Mouse (Mus musculus): ENCODE measurements around the gene Isg20l2. TPM values are rescaled to one million over a fixed set of nuclear protein-coding genes. Genes with fewer than 3 reads are reported as not detected.

Isg20l2 gene
- polyA plus RNA-seq, 1 experiment from 2014 or later: 16.1 TPM

- H3K4me1 ChIP-seq (ENCODE audit: control insufficient read depth, insufficient read depth, low read length): peaks cover 29% of the 10 kb centered on the region
- under 1% methylated on average over 27 of the region's 27 CpGs for WGBS
- H3K27me3 ChIP-seq (ENCODE audit: control insufficient read depth, insufficient read depth, low read length): peaks cover 3% of the 10 kb centered on the region; the same call in 1 of the 2 replicates
- peak overlapping the region; percentile 94 for H3K4me3 ChIP-seq (ENCODE audit: low read depth, low read length)
- H3K9me3 ChIP-seq (ENCODE audit: control insufficient read depth, low read length): no peaks in the 10 kb centered on the region
- H3K27ac ChIP-seq (ENCODE audit: low read depth, low read length): peak overlapping the region; percentile 94
- no peak for ATAC-seq (ENCODE audit: low read depth)
- H3K9ac ChIP-seq (replicated peaks; ENCODE audit: low read depth, low read length): peak overlapping the region; percentile 74
- H3K36me3 ChIP-seq (ENCODE audit: control insufficient read depth, insufficient read depth, low read length): no peaks in the 10 kb centered on the region
- H3K4me2 ChIP-seq (ENCODE audit: low read depth, low read length): peak overlapping the region; percentile 95
Observed at GRCm38 (mm10) chr3:87906981-87907857, 22.9 kb upstream of the Isg20l2 start.

GRCm38 (mm10) chr3:87907906-87908305 is 22.2 kb upstream of the Isg20l2 start:
- Histone ChIP-seq H3K9ac (replicated peaks; ENCODE audit: low read depth, low read length) (peak overlapping the region; percentile 74), H3K9me3 (ENCODE audit: control insufficient read depth, low read length) (no peaks in the 10 kb centered on the region), H3K27me3 (ENCODE audit: control insufficient read depth, insufficient read depth, low read length) (peaks cover 3% of the 10 kb centered on the region; the same call in 1 of the 2 replicates), H3K27ac (ENCODE audit: low read depth, low read length) (no peak overlapping the region), H3K4me3 (ENCODE audit: low read depth, low read length) (peak overlapping the region; percentile 94), H3K4me1 (ENCODE audit: control insufficient read depth, insufficient read depth, low read length) (peaks cover 29% of the 10 kb centered on the region), H3K4me2 (ENCODE audit: low read depth, low read length) (peak overlapping the region; percentile 95), H3K36me3 (ENCODE audit: control insufficient read depth, insufficient read depth, low read length) (no peaks in the 10 kb centered on the region)
- 0% methylated on average over 1 of the region's 1 CpGs for WGBS
- ATAC-seq (ENCODE audit: low read depth): no peak

- Histone ChIP-seq H3K9ac (replicated peaks; ENCODE audit: low read depth, low read length) (no peak overlapping the region), H3K27ac (ENCODE audit: low read depth, low read length) (peak overlapping the region; percentile 67; the same call in 1 of the 2 replicates), H3K4me1 (ENCODE audit: control insufficient read depth, insufficient read depth, low read length) (peaks cover 29% of the 10 kb centered on the region), H3K27me3 (ENCODE audit: control insufficient read depth, insufficient read depth, low read length) (peaks cover 3% of the 10 kb centered on the region; the same call in 1 of the 2 replicates), H3K4me2 (ENCODE audit: low read depth, low read length) (no peak overlapping the region), H3K9me3 (ENCODE audit: control insufficient read depth, low read length) (no peaks in the 10 kb centered on the region), H3K4me3 (ENCODE audit: low read depth, low read length) (no peak overlapping the region), H3K36me3 (ENCODE audit: control insufficient read depth, insufficient read depth, low read length) (no peaks in the 10 kb centered on the region)
- WGBS: 89% methylated on average over 2 of the region's 2 CpGs
- ATAC-seq (ENCODE audit: low read depth): no peak
Observed at GRCm38 (mm10) chr3:87909381-87909780, 20.7 kb upstream of the Isg20l2 start.

DNA sequence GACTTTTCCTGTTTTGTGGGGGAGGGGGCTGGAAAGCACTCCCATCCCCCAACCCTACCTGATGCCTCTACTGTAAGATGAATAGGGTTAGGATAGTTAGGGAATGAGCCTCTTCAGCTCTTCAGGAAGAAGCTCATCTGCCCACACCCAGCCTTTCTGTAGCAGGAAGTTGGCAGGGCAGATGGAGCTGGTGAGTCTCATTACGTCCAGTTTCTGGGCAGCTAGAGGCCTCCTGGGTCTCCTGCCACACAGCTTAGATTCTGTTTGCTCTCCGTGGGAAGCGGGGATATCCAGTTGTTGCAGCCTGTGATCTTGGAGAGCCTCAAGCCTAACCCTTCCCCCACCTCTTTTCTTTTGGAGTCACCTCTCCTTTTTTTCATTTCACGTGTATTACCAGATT is 20.2 kb upstream of the Isg20l2 start:
- Histone ChIP-seq H3K9ac (replicated peaks; ENCODE audit: low read depth, low read length) (peak overlapping the region; percentile 32; the same call in 1 of the 2 replicates), H3K27ac (ENCODE audit: low read depth, low read length) (peak overlapping the region; percentile 67), H3K9me3 (ENCODE audit: control insufficient read depth, low read length) (no peaks in the 10 kb centered on the region), H3K27me3 (ENCODE audit: control insufficient read depth, insufficient read depth, low read length) (peaks cover 3% of the 10 kb centered on the region; the same call in 1 of the 2 replicates), H3K36me3 (ENCODE audit: control insufficient read depth, insufficient read depth, low read length) (no peaks in the 10 kb centered on the region), H3K4me1 (ENCODE audit: control insufficient read depth, insufficient read depth, low read length) (peaks cover 29% of the 10 kb centered on the region), H3K4me2 (ENCODE audit: low read depth, low read length) (peak overlapping the region; percentile 62), H3K4me3 (ENCODE audit: low read depth, low read length) (no peak overlapping the region; the same call in 1 of the 2 replicates)
- no peak for ATAC-seq (ENCODE audit: low read depth)
- WGBS: 5% methylated on average over 4 of the region's 4 CpGs

DNA sequence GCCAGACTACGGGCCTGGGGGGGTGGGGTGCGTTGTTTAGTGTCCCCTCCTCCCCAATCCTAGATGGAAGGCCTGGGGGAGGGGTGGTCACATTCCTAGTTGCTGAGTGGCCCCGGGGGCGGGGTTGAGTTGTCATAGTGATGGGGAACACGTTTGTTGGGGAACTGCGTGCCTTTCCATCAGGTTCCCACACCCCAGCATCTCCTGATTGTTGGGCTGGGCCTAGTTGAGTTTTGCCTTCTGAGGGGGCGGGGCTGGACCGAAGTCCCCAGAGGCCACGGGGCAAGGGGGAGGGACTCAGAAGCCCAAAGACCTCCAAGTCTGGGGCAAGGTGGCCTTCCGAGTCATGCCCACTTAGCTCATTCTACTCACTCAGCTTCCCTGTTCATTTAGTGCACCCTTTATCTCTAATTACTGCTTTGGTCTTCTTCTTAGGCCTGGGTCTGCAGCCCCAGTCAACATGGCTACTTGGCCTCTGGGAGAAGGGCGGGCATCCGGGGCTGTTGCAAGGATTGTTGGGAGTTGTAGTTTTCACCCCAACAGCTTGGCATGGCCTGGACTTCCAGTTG is 19.5 kb upstream of the Isg20l2 start:
- no peaks in the 10 kb centered on the region for H3K9me3 ChIP-seq (ENCODE audit: control insufficient read depth, low read length)
- peaks cover 29% of the 10 kb centered on the region for H3K4me1 ChIP-seq (ENCODE audit: control insufficient read depth, insufficient read depth, low read length)
- ATAC-seq (ENCODE audit: low read depth): peak; percentile 25; the same call in 1 of the 2 replicates
- H3K27ac ChIP-seq (ENCODE audit: low read depth, low read length): peak overlapping the region; percentile 67
- H3K4me2 ChIP-seq (ENCODE audit: low read depth, low read length): peak overlapping the region; percentile 62
- peak overlapping the region; percentile 32 for H3K9ac ChIP-seq (replicated peaks; ENCODE audit: low read depth, low read length)
- H3K36me3 ChIP-seq (ENCODE audit: control insufficient read depth, insufficient read depth, low read length): peaks cover 5% of the 10 kb centered on the region; the same call in 1 of the 2 replicates
- H3K4me3 ChIP-seq (ENCODE audit: low read depth, low read length): peak overlapping the region; percentile 27
- 5% methylated on average over 12 of the region's 12 CpGs for WGBS
- H3K27me3 ChIP-seq (ENCODE audit: control insufficient read depth, insufficient read depth, low read length): peaks cover 3% of the 10 kb centered on the region; the same call in 1 of the 2 replicates

DNA sequence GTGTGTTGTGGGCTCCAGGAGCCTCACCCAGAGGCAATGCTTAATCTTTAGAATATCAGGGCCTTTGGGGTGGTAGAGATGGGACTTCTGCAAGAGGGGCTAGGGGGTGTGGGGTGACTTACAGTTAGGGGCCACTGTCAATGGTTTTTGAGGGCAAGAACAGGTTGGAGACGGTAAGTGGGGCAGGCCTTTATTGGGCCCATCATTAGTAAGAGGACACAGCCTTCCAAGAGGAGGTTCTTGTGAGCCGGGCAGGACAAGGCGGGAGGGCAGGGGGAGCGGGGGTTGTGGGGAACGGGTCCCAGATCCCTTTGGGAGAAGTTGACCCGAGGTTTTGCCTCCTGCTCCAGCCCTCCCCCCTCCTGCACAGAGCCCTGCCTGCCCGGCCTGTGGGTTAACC is 16.6 kb upstream of the Isg20l2 start:
- Histone ChIP-seq H3K9me3 (ENCODE audit: control insufficient read depth, low read length) (no peaks in the 10 kb centered on the region), H3K27ac (ENCODE audit: low read depth, low read length) (no peak overlapping the region), H3K4me1 (ENCODE audit: control insufficient read depth, insufficient read depth, low read length) (peaks cover 15% of the 10 kb centered on the region), H3K36me3 (ENCODE audit: control insufficient read depth, insufficient read depth, low read length) (peaks cover 14% of the 10 kb centered on the region), H3K4me3 (ENCODE audit: low read depth, low read length) (no peak overlapping the region), H3K4me2 (ENCODE audit: low read depth, low read length) (no peak overlapping the region), H3K27me3 (ENCODE audit: control insufficient read depth, insufficient read depth, low read length) (no peaks in the 10 kb centered on the region), H3K9ac (replicated peaks; ENCODE audit: low read depth, low read length) (no peak overlapping the region)
- no peak for ATAC-seq (ENCODE audit: low read depth)
- 92% methylated on average over 7 of the region's 7 CpGs for WGBS

- WGBS: 96% methylated on average over 10 of the region's 10 CpGs
- H3K4me3 ChIP-seq (ENCODE audit: low read depth, low read length): no peak overlapping the region
- H3K4me1 ChIP-seq (ENCODE audit: control insufficient read depth, insufficient read depth, low read length): peaks cover 14% of the 10 kb centered on the region
- no peaks in the 10 kb centered on the region for H3K27me3 ChIP-seq (ENCODE audit: control insufficient read depth, insufficient read depth, low read length)
- no peak for ATAC-seq (ENCODE audit: low read depth)
- no peak overlapping the region for H3K27ac ChIP-seq (ENCODE audit: low read depth, low read length)
- peaks cover 14% of the 10 kb centered on the region for H3K36me3 ChIP-seq (ENCODE audit: control insufficient read depth, insufficient read depth, low read length)
- H3K4me2 ChIP-seq (ENCODE audit: low read depth, low read length): no peak overlapping the region
- no peaks in the 10 kb centered on the region for H3K9me3 ChIP-seq (ENCODE audit: control insufficient read depth, low read length)
- H3K9ac ChIP-seq (replicated peaks; ENCODE audit: low read depth, low read length): no peak overlapping the region
Observed at GRCm38 (mm10) chr3:87913891-87914290, 16.2 kb upstream of the Isg20l2 start.

- H3K4me2 ChIP-seq (ENCODE audit: low read depth, low read length): no peak overlapping the region
- H3K27ac ChIP-seq (ENCODE audit: low read depth, low read length): no peak overlapping the region
- no peaks in the 10 kb centered on the region for H3K27me3 ChIP-seq (ENCODE audit: control insufficient read depth, insufficient read depth, low read length)
- no peaks in the 10 kb centered on the region for H3K9me3 ChIP-seq (ENCODE audit: control insufficient read depth, low read length)
- no peak overlapping the region for H3K9ac ChIP-seq (replicated peaks; ENCODE audit: low read depth, low read length)
- no peak for ATAC-seq (ENCODE audit: low read depth)
- H3K4me3 ChIP-seq (ENCODE audit: low read depth, low read length): no peak overlapping the region
- WGBS: 90% methylated on average over 1 of the region's 1 CpGs
- H3K36me3 ChIP-seq (ENCODE audit: control insufficient read depth, insufficient read depth, low read length): peaks cover 15% of the 10 kb centered on the region
- H3K4me1 ChIP-seq (ENCODE audit: control insufficient read depth, insufficient read depth, low read length): peaks cover 5% of the 10 kb centered on the region; the same call in 1 of the 2 replicates
Observed at GRCm38 (mm10) chr3:87916990-87917389, 13.1 kb upstream of the Isg20l2 start.

- H3K27me3 ChIP-seq (ENCODE audit: control insufficient read depth, insufficient read depth, low read length): no peaks in the 10 kb centered on the region
- no peak overlapping the region for H3K9ac ChIP-seq (replicated peaks; ENCODE audit: low read depth, low read length)
- H3K9me3 ChIP-seq (ENCODE audit: control insufficient read depth, low read length): no peaks in the 10 kb centered on the region
- no peak overlapping the region for H3K27ac ChIP-seq (ENCODE audit: low read depth, low read length)
- H3K36me3 ChIP-seq (ENCODE audit: control insufficient read depth, insufficient read depth, low read length): peaks cover 30% of the 10 kb centered on the region
- H3K4me2 ChIP-seq (ENCODE audit: low read depth, low read length): peak overlapping the region; percentile 84; the same call in 1 of the 2 replicates
- H3K4me1 ChIP-seq (ENCODE audit: control insufficient read depth, insufficient read depth, low read length): peaks cover 5% of the 10 kb centered on the region; the same call in 1 of the 2 replicates
- H3K4me3 ChIP-seq (ENCODE audit: low read depth, low read length): 0 out of 2 replicates have a peak overlapping the region, but pooled peaks have one; percentile 60
- no peak for ATAC-seq (ENCODE audit: low read depth)
- WGBS: 100% methylated on average over 1 of the region's 1 CpGs
Observed at GRCm38 (mm10) chr3:87918551-87918950, 11.6 kb upstream of the Isg20l2 start.

Measured in neural tube, embryonic 14.5 days (tissue).